Mouse (Mus musculus): ENCODE measurements around the gene Krt35.

Krt35 gene

GRCm38 (mm10) chr11:100096141-100096540 lies at the start of gene Krt35:
TSS of gene Krt35 (minus strand) at chr11:100096241.
- DNase-seq (ENCODE audit: low read depth, low spot score) = no peak

- no peak for DNase-seq (ENCODE audit: low read depth, low spot score)
Measured at GRCm38 (mm10) chr11:100145104-100145503, 49.1 kb upstream of the Krt35 start.

DNA sequence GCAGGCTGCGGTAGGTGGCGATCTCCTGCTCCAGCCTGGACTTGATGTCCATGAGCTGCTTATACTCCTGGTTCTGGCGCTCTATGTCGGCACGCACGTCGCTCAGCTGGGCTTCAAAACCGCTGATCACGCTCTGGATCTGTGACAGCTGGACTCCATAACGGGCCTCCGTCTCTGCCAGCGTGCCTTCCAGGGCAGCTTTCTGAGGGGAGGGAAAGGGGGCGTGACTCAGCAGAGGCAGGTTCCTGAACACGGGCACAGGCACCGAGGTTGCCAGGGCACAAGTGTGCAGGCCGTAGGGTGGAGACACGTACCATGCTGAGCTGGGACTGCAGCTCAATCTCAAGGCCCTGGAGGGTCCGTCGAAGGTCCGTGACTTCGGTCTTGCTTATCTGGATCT lies 44.9 kb upstream of the Krt35 start:
- DNase-seq (ENCODE audit: low read depth, low spot score) = no peak

GRCm38 (mm10) chr11:100139391-100139790 lies 43.4 kb upstream of the Krt35 start:
- DNase-seq (ENCODE audit: low read depth, low spot score) = no peak

DNA sequence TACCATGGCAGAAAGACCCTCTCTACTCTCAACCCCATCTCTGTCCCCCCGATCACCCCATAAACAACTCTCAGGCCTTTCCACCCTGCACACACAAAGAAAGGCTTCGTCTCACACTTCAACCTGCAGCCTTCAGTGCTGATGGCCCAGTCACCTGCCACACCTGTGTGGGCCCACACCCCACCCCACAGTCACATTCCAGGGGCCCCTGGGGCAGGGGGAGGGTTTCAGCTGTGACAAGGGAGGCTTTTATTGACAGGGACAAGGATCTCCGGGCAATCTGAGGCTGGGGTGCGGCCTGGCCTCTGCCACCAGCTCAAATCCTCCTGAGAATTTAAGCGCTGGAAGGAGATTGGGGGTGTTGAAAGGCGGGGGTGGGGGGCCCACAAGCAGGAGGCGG lies 42.8 kb upstream of the Krt35 start:
- no peak for DNase-seq (ENCODE audit: low read depth, low spot score)

DNA sequence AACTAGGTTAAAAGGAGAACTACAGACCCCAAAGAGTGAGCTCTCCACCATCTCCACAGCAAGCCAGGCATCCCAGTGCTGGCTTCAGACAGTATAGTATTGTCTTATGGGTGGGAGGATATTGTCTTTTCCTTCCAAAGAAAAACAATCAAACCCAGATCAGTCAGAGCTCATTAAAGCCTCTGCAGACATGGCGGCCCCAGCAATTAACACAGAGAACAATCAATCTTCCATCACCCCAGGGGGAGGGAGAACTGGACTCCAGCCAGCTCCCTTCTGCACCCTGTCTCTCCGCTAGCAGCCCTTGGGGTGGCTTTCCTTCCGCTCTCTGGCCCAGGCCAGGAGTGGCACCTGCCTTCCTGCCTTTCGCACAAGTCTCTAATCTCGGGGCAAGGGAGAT lies 41.7 kb upstream of the Krt35 start:
- DNase-seq (ENCODE audit: low read depth, low spot score) = no peak

GRCm38 (mm10) chr11:100136559-100136958 lies 40.5 kb upstream of the Krt35 start:
- no peak for DNase-seq (ENCODE audit: low read depth, low spot score)

DNA sequence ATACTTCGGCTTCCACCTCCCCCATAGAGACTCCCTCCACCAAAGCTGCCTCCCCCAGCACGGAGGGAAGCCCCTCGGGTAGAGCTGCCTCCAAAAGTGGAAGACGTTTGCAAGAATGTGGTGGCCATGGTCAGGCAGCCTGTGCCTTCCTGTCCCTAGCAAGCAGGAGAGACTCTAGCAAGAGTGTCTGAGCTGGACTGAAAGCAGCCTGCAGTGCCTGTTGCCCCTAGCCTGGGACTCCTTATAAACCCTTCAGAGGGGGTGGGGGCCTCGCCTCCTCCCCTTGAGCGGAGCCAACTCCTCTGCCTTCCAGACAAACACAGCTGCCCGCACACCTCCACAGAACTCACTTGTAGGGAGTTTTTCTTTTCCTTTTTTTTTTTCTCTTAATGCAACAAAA lies 39.7 kb upstream of the Krt35 start, which contains the start of gene Krt15:
Gene Krt15, minus strand, starts transcription at position 198 of the 400 bp plus-strand sequence.
- no peak for DNase-seq (ENCODE audit: low read depth, low spot score)

- DNase-seq (ENCODE audit: low read depth, low spot score) = no peak
Measured at GRCm38 (mm10) chr11:100124901-100125300, 28.9 kb upstream of the Krt35 start.

DNA sequence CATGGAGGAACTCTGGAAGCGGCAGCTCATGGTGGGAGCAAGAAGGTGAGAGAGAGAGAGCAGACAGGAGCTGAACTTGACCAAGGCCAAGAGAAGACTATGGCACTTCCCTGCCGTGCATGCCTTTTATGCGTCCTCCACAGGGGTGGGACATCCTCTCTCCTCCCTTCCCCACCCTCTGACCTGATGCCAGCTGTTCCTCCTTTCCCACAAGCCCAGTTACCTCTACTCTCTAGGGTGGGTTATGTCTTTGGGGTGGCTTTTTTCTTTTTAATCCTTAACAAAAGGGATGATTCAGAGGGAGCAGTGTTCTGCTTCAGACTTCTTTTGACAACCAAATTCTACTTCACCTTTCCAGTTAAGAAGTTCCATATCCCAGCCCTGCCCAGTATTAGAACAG lies 25.4 kb upstream of the Krt35 start, which contains the start of gene Krt13:
Gene Krt13, minus strand, starts transcription at position 101 of the 400 bp plus-strand sequence.
- no peak for DNase-seq (ENCODE audit: low read depth, low spot score)

GRCm38 (mm10) chr11:100120331-100120730 lies 24.3 kb upstream of the Krt35 start:
- no peak for DNase-seq (ENCODE audit: low read depth, low spot score)

GRCm38 (mm10) chr11:100113742-100114029 lies 17.6 kb upstream of the Krt35 start:
- no peak for DNase-seq (ENCODE audit: low read depth, low spot score)

GRCm38 (mm10) chr11:100112935-100113741 lies 17.1 kb upstream of the Krt35 start:
- no peak for DNase-seq (ENCODE audit: low read depth, low spot score)

DNA sequence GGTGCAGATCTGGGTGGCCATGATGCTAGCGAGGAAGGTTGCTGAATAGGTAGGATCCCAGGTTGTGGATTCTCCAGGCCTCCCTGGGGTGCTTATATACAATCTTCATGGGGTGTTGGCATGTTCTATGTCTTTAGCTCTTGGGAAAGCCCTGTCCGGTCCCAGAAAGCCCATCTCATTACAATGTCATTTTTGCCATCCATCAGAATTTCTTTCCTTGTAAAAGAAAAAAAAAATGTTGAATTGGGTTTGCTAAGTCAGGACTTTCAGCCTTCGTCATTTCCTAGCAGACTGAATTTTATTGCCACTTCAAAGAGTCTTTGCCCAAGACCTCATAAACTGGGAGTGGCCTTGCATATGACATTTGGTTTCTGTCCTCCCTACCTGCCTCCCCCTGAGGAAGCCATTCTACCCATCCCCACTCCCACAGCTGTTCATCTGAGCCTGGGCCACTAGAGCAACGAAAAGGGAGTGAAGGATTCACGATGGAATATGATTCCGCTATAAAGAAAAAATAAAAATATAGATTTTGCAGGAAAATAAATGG lies 9.6 kb upstream of the Krt35 start, which contains the start of gene Krt36:
Gene Krt36, minus strand, starts transcription at position 51 of the 547 bp plus-strand sequence.
- no peak for DNase-seq (ENCODE audit: low read depth, low spot score)

GRCm38 (mm10) chr11:100102693-100103429 lies 6.8 kb upstream of the Krt35 start:
- DNase-seq (ENCODE audit: low read depth, low spot score) = no peak

DNA sequence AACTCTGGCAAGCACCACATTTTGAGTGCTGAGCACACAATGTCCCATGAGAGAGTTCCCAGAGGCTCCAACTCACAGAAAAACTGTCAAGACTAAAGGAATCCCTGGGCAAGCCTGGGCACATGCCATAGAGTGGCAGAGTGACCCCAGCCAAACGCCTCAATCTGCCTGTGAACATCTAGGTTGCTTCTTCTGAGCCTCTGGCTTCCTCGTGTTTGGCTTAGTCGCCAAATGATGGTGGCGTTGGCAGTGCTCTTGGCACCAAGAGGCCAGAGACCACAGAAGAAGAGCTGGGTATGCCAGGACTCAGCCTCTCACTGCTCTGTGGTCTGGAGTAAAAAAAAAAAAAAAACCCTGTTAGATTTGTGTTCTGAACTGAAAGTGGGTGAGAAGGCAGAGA lies 4.3 kb upstream of the Krt35 start:
- no peak for DNase-seq (ENCODE audit: low read depth, low spot score)

DNA sequence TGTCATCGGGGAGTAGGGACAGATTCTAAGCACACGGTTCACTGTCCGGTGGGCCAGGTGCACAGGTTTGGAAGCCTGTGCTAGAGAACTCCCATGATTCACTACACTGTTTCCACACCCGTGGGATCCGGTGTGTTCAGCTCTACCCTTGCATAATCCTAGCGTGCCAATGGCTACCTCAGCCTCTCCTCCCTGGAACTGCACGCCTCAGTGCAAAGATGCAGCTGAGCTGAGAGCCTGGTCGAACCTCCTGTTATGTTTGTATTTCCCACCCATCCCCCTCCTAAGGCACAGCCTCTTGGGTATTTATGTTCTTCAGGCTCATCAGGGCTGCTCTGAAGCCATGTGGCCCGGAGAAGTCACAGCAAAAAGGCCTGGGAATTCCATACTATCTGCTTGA lies 1.8 kb upstream of the Krt35 start:
- DNase-seq (ENCODE audit: low read depth, low spot score) = no peak

- DNase-seq (ENCODE audit: low read depth, low spot score) = no peak
Measured at GRCm38 (mm10) chr11:100088378-100089025, 7.5 kb downstream of the Krt35 start.

DNA sequence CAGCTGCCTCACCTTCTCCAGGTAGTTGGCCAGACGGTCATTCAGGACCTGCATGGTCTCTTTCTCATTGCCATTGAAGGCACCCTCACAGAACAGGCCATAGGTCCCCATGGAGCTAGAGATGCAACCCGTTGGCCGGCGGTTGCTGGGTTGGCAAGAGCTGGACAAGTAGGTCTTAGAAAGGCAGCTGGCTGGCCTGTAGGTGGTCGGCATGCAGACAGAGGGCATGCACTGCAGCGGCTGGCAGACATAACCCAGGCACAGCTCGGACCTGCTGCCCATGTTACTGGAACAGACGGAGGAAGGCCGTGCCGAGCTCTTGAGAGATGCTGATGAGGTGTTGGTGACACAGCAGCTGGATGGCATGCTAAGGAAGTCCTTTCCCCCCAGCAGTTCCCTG lies 8.2 kb downstream of the Krt35 start, which contains the start of gene Krt32:
Gene Krt32, minus strand, starts transcription at position 366 of the 400 bp plus-strand sequence.
- no peak for DNase-seq (ENCODE audit: low read depth, low spot score)

DNA sequence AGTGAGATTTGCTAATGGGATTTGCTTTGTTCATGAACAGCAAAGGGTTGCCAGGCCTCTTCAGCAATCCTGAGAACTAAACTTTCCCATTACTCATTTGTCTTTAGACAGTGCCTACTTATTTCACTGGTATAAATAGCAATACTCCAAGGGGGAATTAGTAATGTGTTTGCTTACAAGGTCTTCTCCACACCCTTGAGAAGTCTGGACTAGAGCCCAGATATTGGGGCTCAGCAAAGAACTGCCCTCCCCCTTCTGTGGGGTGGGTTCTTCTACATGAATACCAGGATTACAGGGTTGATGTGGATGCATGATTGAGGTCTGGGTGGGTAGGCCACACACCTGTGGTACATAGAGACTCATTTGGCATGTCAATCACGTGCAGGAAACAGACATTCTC lies 22.2 kb downstream of the Krt35 start:
- DNase-seq (ENCODE audit: low read depth, low spot score) = no peak

GRCm38 (mm10) chr11:100067293-100068036 lies 28.6 kb downstream of the Krt35 start:
- no peak for DNase-seq (ENCODE audit: low read depth, low spot score)

Data from A20 (cell line).